24 mouse cellular contexts compared by ENCODE assay signal in the genomic region with DNA sequence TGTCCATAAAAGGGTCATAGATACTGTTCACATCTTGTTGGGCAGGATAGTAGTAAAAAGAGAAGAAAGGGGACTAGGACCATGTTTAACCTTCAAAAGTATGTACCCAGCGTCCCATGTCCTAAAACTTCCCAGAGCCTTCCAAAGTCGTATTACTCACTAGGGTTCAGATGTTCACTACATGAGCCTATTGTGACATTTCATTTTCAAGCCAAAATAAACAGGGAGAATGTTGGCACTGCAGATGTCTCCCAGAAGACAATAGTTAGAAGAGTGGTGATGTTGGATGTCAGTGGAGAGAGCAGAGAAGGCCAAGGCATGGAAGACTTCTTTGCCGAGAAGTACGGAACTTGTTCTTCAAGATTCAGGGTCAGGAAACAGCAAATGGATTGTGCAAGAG.
"Had no signal": no experiment of that assay in that cellular context is flagged by ENCODE, and none has a peak within 500 bp of the region (broad histone marks: within the 10 kb centered on the region; RNA-seq: fewer than 3 reads in every experiment).

No protein-coding gene starts in this region.

- H3K9ac ChIP-seq: heart, embryonic 12.5 days; hindbrain, embryonic 12.5 days; hindbrain, embryonic 14.5 days; intestine, embryonic 15.5 days; limb, embryonic 12.5 days had no signal

- H3K27ac ChIP-seq: gastrocnemius, adult 2 months; heart, embryonic 10.5 days; hindbrain, embryonic 10.5 days; hindbrain, embryonic 12.5 days; hindbrain, embryonic 14.5 days; intestine, embryonic 15.5 days; left cerebral cortex, adult 2 months; limb, embryonic 10.5 days; limb, embryonic 12.5 days had no signal

- H3K4me3 ChIP-seq: gastrocnemius, adult 2 months; heart, embryonic 10.5 days; heart, embryonic 12.5 days; hindbrain, embryonic 10.5 days; hindbrain, embryonic 12.5 days; intestine, embryonic 15.5 days; left cerebral cortex, adult 2 months; limb, embryonic 10.5 days; limb, embryonic 12.5 days had no signal

- H3K4me2 ChIP-seq: heart, embryonic 12.5 days; hindbrain, embryonic 12.5 days; hindbrain, embryonic 14.5 days; intestine, embryonic 15.5 days; limb, embryonic 12.5 days had no signal

- H3K4me1 ChIP-seq: heart, embryonic 10.5 days; heart, embryonic 12.5 days; hindbrain, embryonic 10.5 days; hindbrain, embryonic 12.5 days; intestine, embryonic 15.5 days; limb, embryonic 10.5 days had no signal

- H3K27me3 ChIP-seq: heart, embryonic 12.5 days; hindbrain, embryonic 12.5 days; intestine, embryonic 15.5 days; limb, embryonic 12.5 days had no signal

- H3K9me3 ChIP-seq: heart, embryonic 10.5 days; heart, embryonic 12.5 days; hindbrain, embryonic 10.5 days; hindbrain, embryonic 12.5 days; intestine, embryonic 15.5 days; limb, embryonic 10.5 days; limb, embryonic 12.5 days had no signal

- DNase-seq: gastrocnemius, adult 2 months; gastrocnemius, postnatal 10 days; gastrocnemius, postnatal 25 days; heart, postnatal 10 days; heart, postnatal 4 days; kidney, adult 18-20 months; kidney, adult 8-10 months; kidney, postnatal 10 days; kidney, postnatal 36 days; layer of hippocampus, adult 9-11 months; layer of hippocampus, postnatal 36 days; liver had no signal

- H3K36me3 ChIP-seq: heart, embryonic 10.5 days; heart, embryonic 12.5 days; hindbrain, embryonic 10.5 days; hindbrain, embryonic 12.5 days; intestine, embryonic 15.5 days; limb, embryonic 10.5 days; limb, embryonic 12.5 days had no signal

- ATAC-seq: hindbrain, embryonic 16.5 days; inflammation-experienced regulatory T-cells, adult 6 months; intestine, embryonic 15.5 days; intestine, postnatal 0 days had no signal
